Mouse (Mus musculus): ENCODE results near the gene Sf3b1.
A peak's percentile ranks its signal among the peaks of the same experiment; 100 is the strongest.
"Not testable (repeated sequence)": the region's sequence is repeated elsewhere in the genome, so short reads cannot be mapped to it uniquely, and the experiment has no call there.

Gene Sf3b1

DNA sequence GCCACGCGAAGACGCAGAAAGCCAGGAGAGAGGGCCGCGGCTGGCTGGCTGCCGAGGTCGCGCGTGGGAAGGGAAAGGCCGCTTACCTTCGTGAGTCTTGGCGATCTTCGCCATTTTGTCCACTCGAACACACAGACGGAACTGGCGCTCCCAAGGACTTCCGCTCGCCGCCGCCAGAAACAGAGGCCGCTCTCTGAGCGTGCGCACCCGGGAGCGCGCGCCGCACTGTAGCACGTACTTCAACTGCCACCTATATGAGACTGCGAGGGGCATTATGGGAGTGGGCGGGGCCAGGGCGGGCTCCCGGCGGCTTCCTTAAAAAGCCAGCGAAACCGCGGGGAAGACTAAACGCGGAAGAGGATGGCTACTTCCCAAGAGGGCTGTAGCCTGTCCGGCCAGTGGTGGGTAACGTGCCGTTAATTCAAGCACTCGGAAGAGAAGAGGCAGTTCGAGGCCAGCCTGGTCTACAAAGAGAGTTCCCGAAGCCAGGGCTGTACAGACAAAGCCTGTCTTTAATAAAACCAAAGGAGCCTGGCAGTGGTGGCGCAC is at the start of gene Sf3b1:
Gene Sf3b1 (minus strand): TSS at position 229 of the 549 bp plus-strand sequence.
- DNase-seq (ENCODE audit: low read depth, low spot score), result peak; percentile 98

DNA sequence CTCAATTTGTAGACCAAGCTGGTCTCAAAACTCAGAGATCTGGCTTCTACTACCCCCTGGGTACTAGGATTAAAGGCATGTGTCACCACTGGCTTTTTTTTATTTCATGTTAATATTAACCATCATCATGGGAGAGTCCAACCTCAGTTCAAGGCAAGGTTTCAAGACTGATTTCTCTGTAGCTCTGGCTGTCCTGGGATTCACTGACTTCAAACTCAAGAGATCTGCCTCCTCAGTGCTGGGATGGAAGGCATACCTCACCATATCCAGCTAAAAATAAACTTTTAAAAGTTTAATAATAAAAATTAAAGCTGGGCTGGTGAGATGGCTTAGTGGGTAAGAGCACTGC is 49.1 kb upstream of the Sf3b1 start:
- no peak for DNase-seq (ENCODE audit: low read depth, low spot score)

DNA sequence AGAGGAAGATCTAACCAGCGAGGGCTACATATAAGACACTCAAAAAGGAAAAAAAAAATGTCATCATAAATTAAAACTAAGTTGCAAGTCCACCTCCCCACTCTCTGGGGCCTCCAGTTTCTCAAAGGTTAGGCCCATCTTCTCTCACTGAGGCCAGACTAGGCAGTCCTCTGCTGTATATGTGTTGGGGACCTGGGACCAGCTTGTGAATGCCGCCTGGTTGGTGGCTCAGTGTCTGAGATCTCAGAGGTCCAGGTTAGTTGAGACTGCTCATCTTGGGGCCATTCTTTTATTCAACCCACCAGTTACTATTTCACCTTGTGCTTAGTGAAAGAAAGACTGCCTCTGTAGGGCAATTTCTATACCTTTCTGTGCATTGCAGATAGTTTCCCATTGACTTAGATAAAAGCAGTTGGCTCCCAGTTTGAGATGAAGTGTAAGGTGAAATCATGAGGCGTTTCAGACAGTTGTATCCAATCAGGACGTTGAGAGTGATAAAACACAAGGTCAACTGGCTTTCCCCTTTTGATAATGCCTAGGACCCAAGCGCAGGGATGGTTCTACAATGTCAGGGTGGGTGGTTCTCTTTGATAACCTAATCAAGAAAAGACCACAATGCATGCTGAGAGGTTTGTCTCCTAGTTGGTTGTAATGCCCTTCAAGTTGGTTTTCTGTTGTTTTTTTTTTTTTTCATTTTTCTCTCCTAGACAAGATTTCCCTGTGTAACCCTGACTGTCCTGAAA is 48.5 kb upstream of the Sf3b1 start:
- no peak for DNase-seq (ENCODE audit: low read depth, low spot score)

GRCm38 (mm10) chr1:55074757-55075156 is 47.5 kb upstream of the Sf3b1 start:
- no peak for DNase-seq (ENCODE audit: low read depth, low spot score)

DNA sequence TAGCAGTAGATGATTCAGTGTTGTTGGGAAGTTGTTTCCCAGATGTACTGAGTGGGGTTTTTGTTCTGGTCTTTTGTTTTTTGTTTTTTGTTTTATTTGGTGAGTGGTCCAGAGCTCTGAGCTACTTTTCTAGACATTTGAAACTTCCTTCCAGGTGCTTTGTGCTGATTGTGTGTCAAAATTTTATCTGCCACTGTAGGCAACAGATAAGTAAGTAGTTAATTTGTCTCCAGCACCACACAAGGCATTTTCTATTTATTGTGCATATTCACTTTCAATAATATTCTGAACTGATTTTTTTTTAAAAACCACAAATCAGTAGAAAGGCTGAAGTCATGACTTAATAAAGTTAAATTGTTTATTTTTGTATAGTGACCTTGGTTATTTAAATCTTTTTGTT is 45.0 kb upstream of the Sf3b1 start:
- DNase-seq (ENCODE audit: low read depth, low spot score), result not testable (repeated sequence)

DNA sequence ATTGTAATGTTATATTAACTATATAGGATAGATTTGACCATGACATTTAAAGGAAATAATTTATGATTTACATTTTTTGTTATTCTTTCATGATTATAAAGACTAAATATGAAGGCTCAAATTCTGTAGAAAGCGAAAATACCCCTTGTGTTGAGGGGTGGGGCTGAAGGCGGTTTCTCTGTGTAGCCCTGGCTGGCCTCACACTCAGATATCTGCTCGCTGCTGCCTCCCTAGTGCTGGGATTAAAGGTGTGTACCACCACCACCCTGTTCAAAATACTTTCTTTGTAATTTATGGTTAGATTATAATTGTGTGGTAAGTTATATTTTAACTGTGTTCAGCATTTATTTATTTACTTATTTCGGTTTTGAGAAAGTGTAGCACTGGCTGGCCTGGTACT is 34.5 kb upstream of the Sf3b1 start:
- no peak for DNase-seq (ENCODE audit: low read depth, low spot score)

DNA sequence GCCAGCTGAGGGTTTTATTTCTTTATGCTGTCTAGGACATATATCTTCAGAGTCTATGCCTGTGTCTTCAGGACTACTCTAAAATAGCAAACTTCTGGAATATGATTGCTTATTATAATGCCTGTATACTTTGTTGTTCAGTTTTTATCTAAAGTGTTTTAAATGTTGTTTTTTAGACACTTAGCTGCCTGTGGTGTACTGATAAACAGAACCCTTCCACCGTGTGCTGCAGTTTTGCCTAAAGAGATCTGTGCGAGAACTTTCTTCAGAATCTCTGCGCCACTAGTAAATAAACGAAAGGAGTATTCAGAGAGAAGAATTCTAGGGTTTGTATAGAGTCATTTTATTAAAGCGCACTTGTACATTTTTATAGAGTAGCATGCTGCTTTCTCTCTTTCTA is 33.8 kb upstream of the Sf3b1 start:
- no peak for DNase-seq (ENCODE audit: low read depth, low spot score)

DNA sequence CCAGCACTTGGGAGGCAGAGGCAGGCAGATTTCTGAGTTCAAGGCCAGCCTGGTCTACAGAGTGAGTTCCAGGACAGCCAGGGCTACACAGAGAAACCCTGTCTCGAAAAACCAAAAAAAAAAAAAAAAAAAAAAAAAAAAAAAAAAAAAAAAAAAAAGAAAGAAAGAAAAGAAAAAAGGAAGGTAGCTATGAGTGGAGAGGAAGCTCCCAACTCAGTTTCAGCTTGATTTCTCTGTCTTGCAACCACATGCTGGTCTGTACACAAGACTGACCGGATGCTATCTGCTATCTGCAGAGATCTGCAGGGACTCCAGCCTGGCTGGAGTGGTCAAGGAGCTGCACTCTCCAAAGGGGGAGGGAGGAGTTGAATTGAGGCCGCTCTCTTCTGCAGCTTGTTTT is 31.1 kb upstream of the Sf3b1 start:
- DNase-seq (ENCODE audit: low read depth, low spot score), result peak; percentile 15

- DNase-seq (ENCODE audit: low read depth, low spot score), result no peak
These were observed 28.2 kb upstream of the Sf3b1 start for GRCm38 (mm10) chr1:55055322-55056115.

- DNase-seq (ENCODE audit: low read depth, low spot score), result no peak
These were observed 26.3 kb upstream of the Sf3b1 start for GRCm38 (mm10) chr1:55053596-55053995.

GRCm38 (mm10) chr1:55053005-55053404 is 25.7 kb upstream of the Sf3b1 start:
- peak; percentile 42 for DNase-seq (ENCODE audit: low read depth, low spot score)

DNA sequence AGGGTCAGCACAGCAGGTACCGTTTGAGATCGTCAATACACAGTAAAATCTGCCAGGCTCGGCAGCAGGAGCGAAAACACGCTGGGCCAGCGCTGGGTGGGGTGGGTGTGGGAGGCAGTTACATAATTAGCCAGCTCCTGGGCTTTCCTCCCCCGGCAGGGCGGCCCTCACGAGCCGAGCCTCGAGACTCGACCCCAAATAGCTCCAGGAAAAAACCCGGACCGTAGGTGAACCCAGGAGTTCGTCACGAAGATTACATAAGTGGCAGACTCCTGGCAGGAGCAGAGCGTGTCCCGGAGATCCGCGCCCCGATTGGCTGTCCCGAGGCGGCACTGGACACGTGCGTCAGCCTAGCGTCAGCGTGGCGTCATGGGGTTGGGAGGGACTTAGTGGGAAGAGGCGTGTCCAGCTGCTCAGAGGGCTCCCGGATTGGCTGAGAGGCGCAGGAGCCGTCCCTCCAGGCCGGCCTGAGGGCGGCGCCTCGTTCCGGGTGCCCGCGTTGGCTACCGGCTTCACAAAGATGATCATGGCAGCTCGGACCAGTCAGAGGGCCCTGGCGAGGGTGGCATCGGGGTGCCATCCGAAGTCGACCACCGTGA is 25.2 kb upstream of the Sf3b1 start, which contains the start of gene Coq10b:
Gene Coq10b (plus strand): TSS at position 416 of the 599 bp plus-strand sequence.
- DNase-seq (ENCODE audit: low read depth, low spot score), result peak; percentile 100

GRCm38 (mm10) chr1:55051671-55052070 is 24.4 kb upstream of the Sf3b1 start:
- DNase-seq (ENCODE audit: low read depth, low spot score), result peak; percentile 20

GRCm38 (mm10) chr1:55048841-55049587 is 21.7 kb upstream of the Sf3b1 start:
- no peak for DNase-seq (ENCODE audit: low read depth, low spot score)

DNA sequence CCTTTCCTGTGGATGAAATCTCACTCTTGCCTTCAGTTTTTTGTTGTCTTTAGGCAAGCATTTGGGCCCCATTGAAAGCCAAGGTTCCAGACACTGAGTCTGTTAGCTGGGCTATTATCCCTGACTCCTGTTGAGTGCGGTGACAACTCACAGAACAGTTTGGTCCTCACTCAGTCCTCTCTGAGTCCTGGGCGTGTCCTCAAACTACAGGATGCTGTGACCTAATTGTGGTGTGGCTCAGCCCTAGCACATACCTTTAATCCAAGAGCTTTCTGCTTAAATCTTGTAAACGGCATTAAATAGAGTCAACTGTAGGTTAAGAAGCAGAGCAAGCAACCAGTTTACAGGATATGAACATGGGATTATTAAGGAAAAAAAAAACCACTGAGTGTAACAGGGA is 15.9 kb upstream of the Sf3b1 start:
- no peak for DNase-seq (ENCODE audit: low read depth, low spot score)

DNA sequence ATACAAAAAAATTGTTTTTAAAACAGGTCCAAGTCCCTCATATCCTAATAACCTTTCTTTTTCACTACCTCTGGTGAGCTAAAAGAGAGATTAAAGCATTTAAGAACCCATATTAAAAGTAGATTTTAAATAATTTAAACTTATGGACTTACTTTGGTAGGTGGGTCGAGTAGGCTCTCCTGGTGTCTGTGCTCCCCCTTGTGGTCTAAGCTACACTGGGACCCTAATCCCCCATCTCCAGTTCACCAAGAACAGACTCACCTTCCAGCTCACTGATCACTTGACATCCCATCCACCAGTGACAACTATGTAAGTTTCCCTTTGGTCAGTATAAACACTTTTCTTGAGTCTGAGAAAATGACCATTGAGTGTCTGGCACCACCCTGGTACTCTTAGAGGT is 15.0 kb upstream of the Sf3b1 start:
- DNase-seq (ENCODE audit: low read depth, low spot score), result no peak

DNA sequence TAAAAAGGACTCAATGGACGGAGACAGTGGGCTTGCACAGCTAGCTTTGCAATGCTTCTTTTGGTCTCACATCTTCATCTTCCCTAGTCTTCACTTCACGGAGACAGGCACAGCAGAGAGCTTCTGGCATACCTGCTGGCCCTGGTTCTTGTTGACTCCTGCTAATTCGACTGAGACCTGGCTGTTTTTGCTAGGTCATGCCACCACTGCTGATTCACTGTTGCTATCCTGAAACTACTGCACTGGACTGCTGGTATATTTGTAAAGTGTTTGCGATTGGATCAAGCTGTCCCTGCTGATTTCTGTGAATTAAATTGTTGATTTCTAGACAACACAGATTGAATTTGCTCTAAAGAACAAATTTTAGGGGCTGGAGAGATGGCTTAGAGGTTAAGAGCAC is 14.4 kb upstream of the Sf3b1 start:
- no peak for DNase-seq (ENCODE audit: low read depth, low spot score)

DNA sequence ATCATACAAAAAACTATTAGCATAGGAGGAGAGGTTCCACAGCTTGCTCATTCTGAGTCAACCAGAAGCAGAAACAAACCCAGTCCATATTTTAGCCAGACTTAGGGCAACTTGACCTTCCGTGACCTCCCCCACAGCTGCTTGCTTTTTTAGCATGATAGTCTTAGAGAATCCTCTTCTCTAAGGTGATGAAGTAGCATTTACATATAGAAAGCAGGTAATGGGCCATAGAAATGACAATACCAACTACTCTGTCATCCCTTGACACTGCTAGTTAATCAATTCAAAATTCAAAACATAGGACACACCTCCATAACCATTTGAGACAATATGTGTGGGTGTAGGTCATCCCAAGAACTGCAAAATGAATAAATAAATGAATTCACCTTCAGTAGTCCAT is 12.7 kb upstream of the Sf3b1 start:
- no peak for DNase-seq (ENCODE audit: low read depth, low spot score)

GRCm38 (mm10) chr1:55031026-55031779 is 3.9 kb upstream of the Sf3b1 start:
- no peak for DNase-seq (ENCODE audit: low read depth, low spot score)

DNA sequence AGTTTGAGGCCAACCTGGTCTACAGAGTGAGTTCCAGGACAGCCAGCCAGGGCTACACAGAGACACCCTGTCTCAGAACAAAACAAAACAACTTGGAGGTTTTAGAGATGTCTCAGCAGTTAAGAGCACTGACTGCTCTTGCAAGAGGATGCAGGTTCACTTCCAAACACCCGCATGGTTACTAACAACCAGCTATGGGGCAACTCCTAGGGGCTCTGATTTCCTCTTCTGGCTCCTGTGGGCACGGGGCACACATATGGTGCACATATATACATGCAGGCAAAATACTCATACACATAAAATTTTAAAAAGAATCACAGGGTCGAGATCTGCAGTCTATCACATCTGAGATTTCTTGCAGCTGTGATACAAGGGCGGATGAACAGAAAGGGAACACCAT is 2.2 kb upstream of the Sf3b1 start:
- no peak for DNase-seq (ENCODE audit: low read depth, low spot score)
